Mouse (Mus musculus): ENCODE data around the gene Pafah1b3.

The Pafah1b3 gene

GRCm38 (mm10) chr7:25279861-25280791 lies 17.7 kb downstream of the Pafah1b3 start:
- DNase-seq = peak; percentile 78

GRCm38 (mm10) chr7:25279076-25279860 lies 18.5 kb downstream of the Pafah1b3 start:
- peak; percentile 92 for DNase-seq

- DNase-seq = peak; percentile 90
Observed at GRCm38 (mm10) chr7:25278341-25279075, 19.3 kb downstream of the Pafah1b3 start.

GRCm38 (mm10) chr7:25277998-25278340 lies 19.8 kb downstream of the Pafah1b3 start:
- DNase-seq = no peak

- no peak for DNase-seq
Observed at GRCm38 (mm10) chr7:25277405-25277804, 20.4 kb downstream of the Pafah1b3 start.

GRCm38 (mm10) chr7:25275555-25276298 lies 22.1 kb downstream of the Pafah1b3 start:
- DNase-seq = no peak

GRCm38 (mm10) chr7:25274996-25275395 lies 22.8 kb downstream of the Pafah1b3 start:
- no peak for DNase-seq

GRCm38 (mm10) chr7:25274571-25274970 lies 23.2 kb downstream of the Pafah1b3 start:
- DNase-seq = no peak

- no peak for DNase-seq
Observed at GRCm38 (mm10) chr7:25273259-25274241, 24.2 kb downstream of the Pafah1b3 start.

GRCm38 (mm10) chr7:25272445-25273258 lies 25.1 kb downstream of the Pafah1b3 start:
- DNase-seq = no peak

- no peak for DNase-seq
Observed at GRCm38 (mm10) chr7:25271651-25272444, 25.9 kb downstream of the Pafah1b3 start.

GRCm38 (mm10) chr7:25270652-25271633 lies 26.8 kb downstream of the Pafah1b3 start:
- no peak for DNase-seq

- peak; percentile 44 for DNase-seq
Observed at GRCm38 (mm10) chr7:25269545-25270271, 28.1 kb downstream of the Pafah1b3 start.

- no peak for DNase-seq
Observed at GRCm38 (mm10) chr7:25269029-25269428, 28.8 kb downstream of the Pafah1b3 start.

GRCm38 (mm10) chr7:25268588-25268987 lies 29.2 kb downstream of the Pafah1b3 start:
- DNase-seq = no peak

- peak; percentile 100 for DNase-seq
Observed at GRCm38 (mm10) chr7:25267751-25268463, 29.9 kb downstream of the Pafah1b3 start.

All from kidney, postnatal 14 days (tissue).